Mouse (Mus musculus) layer of hippocampus, adult 8-10 months (tissue): ENCODE data around the gene Ginm1. TPM values are rescaled to one million over a fixed set of nuclear protein-coding genes. Genes with fewer than 3 reads are reported as not detected.

Source experiments
- microRNA-seq, 2 experiments: library from miRNA; unstranded; fragments of <30 nt; microRNA quantifications; one replicate each; pipeline ENCODE4 v1.2.0; 2022
- total RNA-seq, 4 experiments: library from RNA; stranded (reverse); gene quantifications; 2 replicates each; pipeline ENCODE4 v1.2.4; 2022

The Ginm1 gene
- total RNA-seq, 4 experiments from 2014 or later: 19.3 to 28.5 (median 23.8) TPM

Small RNA genes within 50 kb of the gene (microRNA-seq; reads per million reads assigned to microRNA genes)
- gene Mir5104: 0 to 1.0 reads per million in 2 experiments

Other genes with a start within 250 kb of the Ginm1 start
- 100 to 1,000 TPM; 169 to 193 (median 176) TPM for gene Lrp11, start 203.0 kb downstream of the Ginm1 start, total RNA-seq
- 1 to 10 TPM; 5.8 to 9.9 (median 7.7) TPM for gene Nup43, start 125.3 kb downstream of the Ginm1 start, total RNA-seq
- 100 to 1,000 TPM; 157 to 165 (median 159) TPM for gene Pcmt1, start 111.7 kb downstream of the Ginm1 start, total RNA-seq
- gene Lats1, start 111.6 kb downstream of the Ginm1 start, total RNA-seq: 10 to 100 TPM; 32.2 to 37.3 (median 35.2) TPM
- 10 to 100 TPM; 14.6 to 21.1 (median 17.6) TPM for gene Katna1, start 66.8 kb downstream of the Ginm1 start, total RNA-seq
- 10 to 100 TPM; 26.9 to 34.1 (median 32.9) TPM for gene Ppil4, start 67 bp upstream of the Ginm1 start, total RNA-seq
- under 1 TPM in 3 of 4 experiments, not detected in 1; 0.10 to 0.31 (median 0.16) TPM for gene Zc3h12d, start 39.6 kb upstream of the Ginm1 start, total RNA-seq
- gene Tab2, start 163.4 kb upstream of the Ginm1 start, total RNA-seq: 10 to 100 TPM; 61.6 to 69.0 (median 66.4) TPM